Mouse (Mus musculus) spleen, postnatal 4 days (tissue): ENCODE measurements around the gene Atrip.

Experiments
- DNase-seq, 2 experiments: peaks; one replicate each; pipeline ENCODE4 v3.0.0; 2022; ENCODE audit warnings: low spot score in 2 of 2

Gene Atrip

DNA sequence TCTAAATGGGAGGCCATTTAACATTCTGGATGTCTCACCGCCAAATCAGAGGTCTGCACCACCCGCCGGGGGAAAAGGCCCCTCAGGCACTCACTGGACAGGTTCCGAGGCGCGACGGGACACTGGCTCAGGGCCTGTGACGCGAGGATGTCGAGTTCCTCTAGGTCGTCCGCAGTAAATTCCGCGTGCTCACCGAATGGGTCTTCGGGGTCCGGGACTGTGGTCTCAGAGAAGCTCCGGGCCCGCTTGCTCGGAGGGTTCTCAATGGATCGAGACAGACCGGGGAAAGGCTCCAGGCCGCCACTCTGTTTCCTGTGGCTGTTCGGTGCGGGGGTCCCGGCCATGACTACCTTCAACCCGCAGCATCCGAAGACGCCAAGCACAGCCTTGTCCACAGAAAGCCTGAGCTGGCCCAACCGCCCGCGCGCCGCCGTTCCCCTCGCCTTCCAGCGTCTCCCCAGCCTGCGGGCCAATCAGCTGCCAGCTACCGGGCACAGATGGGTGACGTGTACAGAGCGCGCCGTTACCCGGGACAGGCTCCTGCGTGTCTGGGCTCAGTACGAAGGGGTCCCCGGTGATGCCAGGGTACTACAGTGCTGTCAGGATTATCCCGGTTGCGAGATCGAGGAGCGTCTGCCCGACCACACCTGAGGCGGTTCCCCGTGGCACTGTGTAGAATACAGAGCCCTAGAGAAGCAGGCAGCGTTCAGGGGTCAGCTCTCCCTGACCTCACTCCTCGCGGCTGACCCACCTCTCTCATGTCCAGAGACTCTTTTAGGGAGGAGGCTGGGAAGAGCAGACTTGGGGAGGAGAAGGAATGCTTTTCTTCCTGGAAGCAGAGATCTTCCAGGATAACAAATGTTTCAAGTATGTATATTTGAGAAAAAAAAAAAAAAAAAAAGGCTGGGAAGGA lies at the start of gene Atrip:
Gene Atrip, minus strand, starts transcription at position 464 of the 913 bp plus-strand sequence.
- peak; percentile 88 to 96 for DNase-seq

DNA sequence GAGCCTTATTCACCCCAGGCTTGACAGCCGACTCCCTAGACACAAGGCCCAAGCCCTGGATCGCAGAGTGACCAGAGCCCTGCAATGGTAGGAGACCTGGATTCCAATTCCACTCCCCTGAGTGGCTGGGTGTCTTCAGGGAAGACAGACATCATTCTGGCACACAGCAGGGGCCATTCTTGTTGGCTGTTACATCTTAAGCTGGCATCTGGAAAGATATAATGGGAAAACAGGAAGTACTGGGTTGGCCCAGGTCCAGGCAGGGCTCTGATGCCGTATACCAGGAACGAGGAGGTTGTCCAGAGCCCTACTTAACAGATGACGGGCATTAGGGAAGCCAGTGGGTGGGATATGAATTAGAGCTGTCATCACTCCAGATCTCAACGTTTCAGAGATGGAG lies 49.3 kb upstream of the Atrip start:
- DNase-seq = no peak

DNA sequence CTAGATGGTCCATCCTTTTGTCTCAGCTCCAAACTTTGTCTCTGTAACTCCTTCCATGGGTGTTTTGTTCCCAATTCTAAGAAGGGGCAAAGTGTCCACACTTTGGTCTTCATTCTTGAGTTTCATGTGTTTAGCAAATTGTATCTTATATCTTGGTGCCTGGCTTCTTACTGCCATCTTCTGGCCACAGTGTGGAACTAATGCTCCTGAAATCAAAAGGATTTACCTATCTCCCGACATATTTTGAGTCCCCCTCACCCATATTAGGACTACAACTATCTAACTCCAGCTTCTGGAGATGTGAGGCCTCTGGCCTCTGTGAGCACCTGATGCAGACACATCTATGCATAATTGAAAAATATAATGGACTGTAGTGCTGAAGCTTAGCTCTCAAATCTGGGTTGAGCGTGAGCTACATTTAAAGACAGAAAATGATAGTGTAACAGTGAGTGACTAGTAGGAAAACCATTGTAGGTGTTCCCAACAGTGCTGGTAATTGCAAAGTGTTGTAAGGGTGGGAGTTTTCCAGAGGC lies 48.7 kb upstream of the Atrip start:
- DNase-seq = peak in 1 of 2 experiments; percentile 14

DNA sequence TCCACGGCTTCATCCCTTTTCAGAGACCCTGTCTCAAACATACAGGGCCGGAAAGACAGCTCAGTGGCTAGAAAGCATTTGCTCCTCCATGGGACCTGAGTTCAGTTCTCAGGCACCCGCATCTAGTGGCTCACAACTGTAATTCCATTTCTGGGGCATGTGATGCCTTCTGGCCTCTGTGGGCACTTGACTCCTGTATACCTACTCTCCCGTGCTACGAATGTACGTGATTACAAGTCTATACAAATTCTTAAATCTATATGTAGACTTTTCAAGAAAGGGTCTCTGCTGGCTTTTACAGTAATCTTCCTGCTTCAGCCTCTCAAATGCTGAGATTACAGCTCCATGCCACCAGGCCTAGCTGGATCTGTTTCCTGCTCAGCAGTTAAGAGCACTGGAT lies 47.0 kb upstream of the Atrip start:
- no peak for DNase-seq

DNA sequence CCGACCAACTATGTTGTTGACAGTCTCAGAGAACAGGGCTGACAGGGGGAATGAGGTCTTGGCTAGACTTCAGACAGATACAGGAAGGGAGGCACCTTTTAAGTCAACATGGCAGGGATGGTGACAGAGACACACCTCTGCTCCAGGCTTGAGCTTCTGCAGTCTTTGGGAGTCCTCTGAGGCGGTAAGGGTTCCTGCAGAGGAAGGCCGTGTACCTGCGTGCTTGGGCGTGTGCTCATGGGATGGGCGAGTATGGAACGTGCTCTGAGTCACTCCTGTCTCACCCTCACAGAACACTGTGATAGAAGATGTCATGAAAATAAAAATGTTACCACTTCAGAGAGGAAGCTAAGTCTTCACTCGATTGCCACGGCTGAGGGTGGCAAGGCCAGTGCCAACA lies 45.6 kb upstream of the Atrip start:
- DNase-seq = no peak

DNA sequence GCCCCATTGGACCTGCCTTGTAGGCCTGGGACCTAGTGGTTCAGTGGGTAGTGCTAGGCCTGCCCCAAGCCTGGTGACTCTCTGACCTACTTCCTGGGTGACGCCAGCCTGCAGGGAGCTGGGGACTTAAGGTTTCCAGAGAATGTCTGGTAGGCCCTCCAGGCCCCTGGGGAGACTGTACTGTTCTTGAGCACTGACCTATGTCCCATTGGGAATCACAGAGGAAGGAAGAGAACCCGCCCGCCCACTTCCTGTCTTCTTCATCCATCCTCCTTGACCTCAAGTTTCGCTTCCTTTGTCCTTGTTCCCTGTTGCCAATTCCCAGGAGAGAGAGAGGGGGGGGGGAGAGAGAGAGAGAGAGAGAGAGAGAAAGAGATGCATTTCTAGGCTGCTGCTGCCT lies 44.2 kb upstream of the Atrip start:
- peak in 1 of 2 experiments; percentile 10 for DNase-seq

DNA sequence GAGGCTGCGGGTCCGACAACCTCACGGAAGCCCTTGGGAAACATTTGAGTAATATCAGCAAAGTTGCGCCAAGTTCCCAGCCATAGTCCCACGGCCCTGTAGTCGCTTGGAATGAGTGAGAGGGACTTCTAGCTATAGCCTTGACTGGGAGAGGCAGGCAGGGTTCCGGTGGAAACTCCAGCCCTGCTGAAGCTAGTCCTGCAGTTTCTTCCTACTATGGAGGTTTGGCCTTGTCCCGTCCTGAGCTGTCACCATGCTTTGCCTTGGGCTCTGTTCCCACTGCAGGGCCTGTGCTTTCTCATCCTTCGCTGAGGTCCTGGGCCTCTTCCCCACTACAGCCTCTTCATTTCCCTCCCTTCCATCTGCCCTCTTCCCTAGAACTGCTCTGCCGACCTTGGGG lies 42.3 kb upstream of the Atrip start:
- DNase-seq = no peak

DNA sequence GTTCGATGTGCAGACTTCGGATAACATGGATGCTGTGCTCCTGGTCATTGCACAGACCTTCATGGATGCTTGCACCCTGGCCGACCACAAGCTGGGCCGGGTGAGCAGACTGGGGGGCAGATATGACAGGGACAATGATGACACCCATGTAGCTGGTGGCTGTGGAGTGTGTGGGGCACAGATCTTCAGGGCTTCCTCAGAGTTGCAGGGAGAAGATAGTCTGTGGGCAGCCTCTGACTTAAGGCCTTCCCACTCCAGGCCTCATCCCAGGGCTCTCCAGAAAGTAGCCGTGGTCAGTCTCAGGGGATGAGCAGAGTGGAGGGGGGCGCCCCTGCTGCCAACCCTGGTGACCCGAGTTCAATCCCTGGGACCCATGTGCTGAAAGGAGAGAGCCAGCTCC lies 40.9 kb upstream of the Atrip start:
- DNase-seq = no peak

DNA sequence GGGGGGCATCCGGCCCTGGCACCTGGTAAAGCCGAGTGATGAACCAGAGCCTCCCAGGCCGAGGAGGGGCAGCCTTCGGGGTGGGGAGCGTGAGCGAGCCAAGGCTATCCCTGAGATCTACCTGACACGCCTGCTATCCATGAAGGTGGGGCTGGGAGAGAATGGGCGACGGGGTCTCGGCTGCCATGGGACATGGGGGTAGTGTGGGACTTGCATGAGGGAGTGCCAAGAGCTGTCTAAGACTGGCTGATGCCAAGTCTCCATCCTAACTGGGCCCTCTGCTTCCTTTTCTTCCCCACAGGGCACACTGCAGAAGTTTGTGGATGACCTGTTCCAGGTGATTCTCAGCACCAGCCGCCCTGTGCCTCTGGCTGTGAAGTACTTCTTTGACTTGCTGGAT lies 40.4 kb upstream of the Atrip start:
- DNase-seq = no peak

DNA sequence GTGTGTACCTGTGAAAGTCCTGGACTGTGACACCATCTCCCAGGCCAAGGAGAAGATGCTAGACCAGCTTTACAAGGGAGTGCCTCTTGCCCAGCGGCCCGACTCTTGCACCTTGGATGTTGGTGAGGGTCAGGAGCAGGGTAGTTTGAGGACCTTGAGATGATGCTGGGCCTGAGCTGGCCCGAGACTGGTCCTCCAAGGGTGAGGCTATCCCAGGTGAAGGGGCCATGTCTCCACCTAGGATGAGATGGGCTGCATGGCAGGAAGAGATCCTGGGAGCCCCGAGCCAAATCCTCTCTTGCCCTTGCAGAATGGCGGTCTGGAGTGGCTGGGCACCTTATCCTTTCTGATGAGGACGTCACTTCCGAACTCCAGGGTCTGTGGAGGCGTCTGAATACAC lies 39.4 kb upstream of the Atrip start:
- no peak for DNase-seq

DNA sequence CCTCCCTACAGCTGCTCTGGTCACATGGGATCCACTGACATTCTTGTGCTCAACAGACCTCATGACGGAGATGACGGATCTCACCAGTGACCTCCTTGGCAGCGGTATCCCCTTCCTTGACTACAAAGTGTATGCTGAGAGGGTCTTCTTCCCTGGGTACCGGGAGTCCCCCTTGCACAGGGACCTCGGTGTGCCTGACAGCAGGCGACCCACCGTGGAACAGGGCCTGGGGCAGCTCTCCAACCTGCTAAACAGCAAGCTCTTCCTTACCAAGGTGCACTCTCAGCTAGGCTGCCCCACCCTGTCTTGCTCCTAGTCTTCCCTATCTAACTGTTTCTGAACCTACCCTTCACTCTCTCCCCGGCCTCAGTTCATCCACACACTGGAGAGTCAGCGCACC lies 37.7 kb upstream of the Atrip start:
- no peak for DNase-seq

DNA sequence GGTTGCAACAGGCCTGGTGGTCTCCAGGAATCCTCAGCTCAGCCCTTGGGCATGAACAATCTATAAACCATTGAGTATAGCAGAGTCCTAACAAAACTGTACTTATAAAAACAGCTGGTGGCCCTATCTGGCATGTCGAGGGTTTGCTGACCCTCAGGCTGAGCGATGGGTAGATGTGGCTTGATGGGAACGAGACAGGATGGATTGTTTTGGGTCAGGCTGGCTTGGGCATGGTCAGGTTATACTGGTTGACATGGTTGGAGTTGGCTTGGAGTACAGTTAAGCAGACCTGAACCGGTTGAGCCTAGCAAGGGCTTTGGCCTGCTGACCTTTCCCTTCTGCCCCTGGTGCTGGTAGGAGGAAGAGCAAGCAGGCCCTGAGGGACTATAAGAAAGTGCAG lies 37.2 kb upstream of the Atrip start:
- DNase-seq = no peak

DNA sequence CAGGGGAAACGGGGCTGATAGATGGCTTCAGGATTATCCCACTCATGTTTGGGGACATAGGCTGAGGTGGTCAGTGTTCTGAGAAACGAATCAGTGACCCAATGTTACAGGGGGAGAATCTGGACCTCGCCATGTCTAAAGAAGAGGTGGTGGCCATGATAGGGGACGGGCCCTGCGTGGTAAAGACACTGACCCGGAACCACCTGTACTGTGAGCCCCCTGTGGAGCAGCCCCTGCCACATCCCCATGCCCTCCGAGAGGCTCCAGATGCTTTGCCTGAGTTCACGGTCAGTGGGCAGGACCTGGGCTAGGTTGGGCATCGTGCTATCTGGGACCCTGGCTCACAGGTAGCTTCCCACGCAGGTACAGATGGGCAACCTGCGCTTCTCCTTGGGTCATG lies 36.3 kb upstream of the Atrip start:
- no peak for DNase-seq

DNA sequence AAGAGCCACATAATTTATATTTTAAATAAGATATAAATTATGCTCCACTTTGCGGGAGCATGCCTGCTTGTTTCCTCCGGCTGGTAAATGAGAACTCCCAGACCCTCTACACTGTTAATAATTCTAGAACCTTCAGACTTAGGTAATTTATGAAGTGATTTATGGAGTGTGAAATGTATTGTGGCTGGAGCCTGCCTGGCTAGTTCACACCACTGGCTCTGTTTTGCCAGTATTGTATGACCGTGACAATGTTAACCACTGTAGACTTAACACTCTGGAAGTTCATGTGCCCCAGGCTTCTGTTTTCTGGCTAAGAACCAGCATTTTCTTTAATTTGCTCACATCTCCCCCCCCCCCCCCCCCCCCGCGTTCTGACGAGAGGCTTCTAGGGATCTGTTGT lies 33.4 kb upstream of the Atrip start:
- DNase-seq = no peak

DNA sequence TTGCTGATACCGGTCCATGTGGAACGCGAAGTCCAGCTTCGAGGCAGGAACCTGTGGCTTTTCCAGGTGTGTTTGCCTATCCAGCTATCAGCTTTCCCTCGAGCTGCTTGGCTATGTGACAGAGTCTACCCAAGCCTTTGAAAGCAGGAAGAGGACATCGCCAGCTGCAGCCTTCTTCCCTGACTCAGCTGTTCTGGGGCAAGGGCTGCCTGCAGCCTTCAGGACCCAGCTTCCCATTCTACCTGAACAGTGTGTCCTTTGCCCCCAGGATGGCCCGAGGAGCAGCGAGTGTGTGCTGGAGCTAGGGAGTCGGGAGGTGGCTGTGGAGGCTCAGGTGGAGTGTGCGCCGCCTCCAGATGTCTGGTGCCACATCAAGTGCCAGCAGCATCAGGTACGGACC lies 31.7 kb upstream of the Atrip start:
- DNase-seq = no peak

DNA sequence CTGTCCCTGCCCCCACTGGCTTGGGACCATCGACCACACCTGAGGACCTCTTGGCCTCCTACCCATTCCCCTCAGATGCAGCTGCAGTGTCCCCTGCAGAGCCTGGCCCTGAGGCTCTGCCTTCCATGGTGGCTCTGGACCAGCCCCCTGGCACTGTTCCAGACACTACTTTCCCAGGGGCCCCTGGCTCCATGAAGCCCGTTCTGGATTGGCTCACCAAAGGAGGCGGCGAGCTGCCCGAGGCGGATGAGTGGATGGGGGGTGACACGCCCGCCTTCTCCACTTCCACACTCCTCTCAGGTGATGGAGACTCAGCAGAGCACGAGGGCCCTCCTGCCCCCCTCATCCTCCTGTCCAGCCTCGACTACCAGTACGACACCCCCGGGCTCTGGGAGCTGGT lies 31.1 kb upstream of the Atrip start:
- no peak for DNase-seq

DNA sequence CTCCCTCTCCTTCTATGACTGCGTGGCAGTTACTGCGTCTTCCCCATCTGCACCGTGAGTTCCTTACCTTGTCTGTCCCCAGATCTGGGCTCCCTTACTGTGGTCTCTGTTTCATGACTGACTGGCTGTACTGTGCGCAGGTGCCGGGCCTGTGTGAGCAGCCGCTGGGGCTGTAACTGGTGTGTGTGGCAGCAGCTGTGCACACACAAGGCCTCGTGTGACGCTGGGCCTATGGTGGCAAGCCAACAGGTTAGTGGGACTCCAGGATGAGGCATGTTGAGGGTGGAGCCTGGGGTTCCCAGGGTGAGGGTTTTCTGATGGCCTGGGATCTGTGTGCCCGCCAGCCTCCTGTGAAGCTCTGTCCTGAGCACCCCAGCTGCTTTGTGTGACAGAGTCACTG lies 30.2 kb upstream of the Atrip start:
- no peak for DNase-seq

DNA sequence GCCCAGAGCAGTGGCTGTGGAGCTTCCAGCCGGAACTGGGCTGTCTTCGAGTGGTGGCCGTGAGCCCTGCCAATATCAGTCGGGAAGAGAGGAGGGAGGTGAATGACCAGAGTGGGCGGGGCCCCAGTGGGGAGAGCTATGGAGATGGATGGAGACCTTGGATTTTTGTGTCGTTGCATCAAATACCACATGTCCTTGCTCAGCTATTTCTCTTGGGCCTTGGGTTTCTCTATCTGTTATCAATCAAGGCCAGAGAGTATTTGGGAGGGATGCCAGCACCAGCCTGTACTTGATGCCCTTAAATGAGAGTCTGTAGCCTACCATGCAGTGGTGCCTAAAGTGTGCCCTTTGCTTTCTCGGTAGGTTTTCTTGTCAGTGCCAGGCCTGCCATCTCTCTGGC lies 29.3 kb upstream of the Atrip start:
- no peak for DNase-seq

DNA sequence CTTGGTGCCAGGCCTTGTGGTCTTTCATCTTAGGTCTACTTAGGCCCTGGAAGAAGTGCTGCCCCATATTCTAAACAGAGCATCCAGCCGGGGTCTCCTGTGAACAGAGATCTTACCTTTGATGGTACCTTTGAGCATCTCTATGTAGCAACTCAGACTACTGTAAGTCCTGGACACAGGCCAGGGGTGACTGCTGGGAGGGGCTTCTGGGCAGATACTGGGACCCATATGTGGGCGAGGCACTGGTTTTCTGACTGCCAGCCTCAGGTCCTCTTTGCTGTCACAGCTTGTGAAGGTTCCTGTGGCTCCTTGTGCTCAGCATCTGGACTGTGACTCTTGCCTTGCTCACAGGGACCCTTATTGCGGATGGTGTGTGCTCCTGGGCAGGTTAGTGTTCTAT lies 28.6 kb upstream of the Atrip start:
- DNase-seq = no peak

DNA sequence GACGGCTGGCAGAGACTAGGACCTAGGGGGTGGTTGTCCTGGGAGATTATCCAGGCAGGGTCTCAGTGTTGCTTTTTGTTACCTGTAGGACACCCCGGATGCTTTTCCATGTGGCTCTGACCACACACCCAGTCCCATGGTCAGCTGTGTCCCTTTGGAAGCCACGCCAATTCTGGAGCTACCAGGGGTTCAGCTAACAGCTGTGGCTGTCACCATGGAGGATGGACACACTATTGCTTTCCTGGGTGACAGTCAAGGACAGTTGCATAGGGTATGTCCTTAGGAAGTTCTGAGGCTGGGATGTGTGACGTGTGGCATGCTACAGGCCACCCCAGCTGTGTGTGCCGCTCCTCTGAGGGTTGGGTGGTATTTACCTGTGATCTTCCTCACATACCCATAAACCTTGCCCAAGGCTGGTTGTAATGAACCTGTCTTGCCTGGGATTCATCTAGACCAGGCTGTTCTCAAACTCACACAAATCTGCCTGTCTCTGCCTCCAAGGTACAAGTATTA lies 28.1 kb upstream of the Atrip start:
- no peak for DNase-seq

DNA sequence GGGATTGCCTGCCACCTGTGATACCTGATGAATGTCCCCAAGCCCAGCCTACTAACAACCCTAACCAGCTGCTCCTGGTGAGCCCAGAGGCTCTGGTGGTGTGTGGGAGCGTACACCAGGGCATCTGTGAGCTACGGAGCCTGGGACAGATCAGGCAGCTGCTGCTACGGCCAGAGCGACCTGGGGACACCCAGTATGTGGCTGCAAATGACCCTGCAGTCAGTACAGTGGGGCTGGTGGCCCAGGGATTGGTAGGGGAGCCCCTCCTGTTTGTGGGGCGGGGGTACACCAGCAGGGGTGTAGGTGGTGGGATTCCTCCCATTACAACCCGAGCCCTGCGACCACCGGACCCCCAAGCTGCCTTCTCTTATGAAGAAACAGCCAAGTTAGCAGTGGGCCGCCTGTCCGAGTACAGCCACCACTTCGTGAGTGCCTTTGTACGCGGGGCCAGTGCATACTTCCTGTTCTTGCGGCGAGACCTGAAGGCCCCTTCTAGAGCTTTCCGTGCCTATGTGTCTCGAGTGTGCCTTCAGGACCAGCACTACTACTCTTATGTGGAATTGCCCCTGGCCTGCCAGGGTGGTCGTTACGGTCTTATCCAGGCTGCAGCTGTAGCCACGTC lies 26.5 kb upstream of the Atrip start:
- no peak for DNase-seq

DNA sequence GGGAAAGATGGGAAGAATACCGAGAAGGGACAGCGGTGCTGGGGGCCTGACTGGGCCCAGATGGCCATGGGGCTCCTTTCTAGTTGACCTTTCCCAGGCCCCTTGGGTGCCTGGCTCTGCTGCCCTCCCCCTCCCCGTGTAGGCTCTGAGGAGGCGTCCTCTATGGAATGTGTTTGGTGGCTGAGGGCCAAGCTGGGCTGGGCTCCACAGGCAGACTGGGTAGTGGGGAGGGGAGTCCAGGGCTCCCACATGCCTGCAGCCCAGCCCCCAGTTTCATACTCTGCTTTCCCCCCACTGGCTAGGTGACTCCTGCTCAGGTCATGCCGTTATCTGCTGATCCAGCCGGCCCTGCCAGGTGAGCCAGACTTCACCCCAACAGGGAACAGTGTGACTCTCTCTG lies 25.0 kb upstream of the Atrip start:
- no peak for DNase-seq

DNA sequence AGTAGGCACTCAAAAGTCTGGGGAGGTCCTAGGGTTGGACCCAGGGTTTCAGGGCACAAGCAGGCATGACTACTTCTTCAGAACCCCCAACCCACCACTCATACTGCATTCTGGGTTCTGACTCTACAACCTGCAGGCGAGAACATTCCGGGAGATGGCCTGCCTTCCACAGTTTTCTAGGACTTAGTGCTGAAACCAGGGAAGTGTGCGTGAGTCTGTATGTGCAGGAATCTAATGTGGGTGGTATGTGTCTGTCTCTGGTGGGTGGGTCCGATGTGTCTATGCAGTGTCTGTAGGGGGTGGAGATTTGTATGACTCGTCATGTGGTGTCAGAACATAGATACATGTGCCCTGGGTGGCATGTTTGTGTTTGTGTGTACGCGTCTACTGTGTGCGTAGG lies 24.4 kb upstream of the Atrip start:
- no peak for DNase-seq
